Mouse (Mus musculus): ENCODE data around the gene Stx6.

DNA sequence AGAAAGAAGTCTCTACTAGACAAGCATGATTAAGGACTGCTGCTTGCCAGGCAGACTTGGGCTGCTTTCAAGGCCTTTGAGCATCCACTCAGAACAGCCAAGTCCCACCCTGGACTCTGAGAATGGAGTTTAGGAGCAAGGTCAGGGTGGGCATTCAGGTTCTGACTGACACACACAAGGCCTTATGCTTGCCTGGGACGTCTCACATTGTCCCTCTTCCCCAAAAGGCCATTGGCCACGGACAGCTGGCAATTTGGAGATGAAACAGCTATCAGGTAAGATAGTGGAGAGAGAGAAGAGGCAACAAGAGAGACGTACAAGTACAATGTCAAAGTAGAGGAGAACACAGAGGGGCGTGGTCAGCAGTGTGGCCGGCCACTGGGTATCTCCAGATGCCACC, 93.1 kb downstream of the Stx6 start:
- no peak for TF ChIP-seq POLR2A (IDR thresholded peaks at IDR 0.05; ENCODE audit: extremely low read depth, insufficient read depth, low read length)
- TF ChIP-seq CTCF (IDR thresholded peaks at IDR 0.05; ENCODE audit: low read depth, low read length), result no peak
